Mouse (Mus musculus) embryonic facial prominence, embryonic 13.5 days (tissue): ENCODE results near the gene Tle3. TPM values are rescaled to one million over a fixed set of nuclear protein-coding genes. Genes with fewer than 3 reads are reported as not detected.

Experiments used
- ATAC-seq: fragments of 200-750 bp; cut with Nextera tagmentation; 2 replicates; pipeline ENCODE4 v1.8.0; 2017; ENCODE audit warnings: low read depth; ENCODE audit not compliant: insufficient number of reproducible peaks, insufficient read depth, low FRiP score, low TSS enrichment
- H3K27ac ChIP-seq: fragments of 300-500 bp; sonication (generic); 2 replicates; pipeline ENCODE4 v1.5.1; 2015; ENCODE audit warnings: moderate library complexity, mild to moderate bottlenecking, inconsistent platforms
- H3K27me3 ChIP-seq: fragments of 300-500 bp; sonication (generic); 2 replicates; pipeline ENCODE4 v1.6.1; 2015; ENCODE audit warnings: mild to moderate bottlenecking, inconsistent platforms
- H3K36me3 ChIP-seq: fragments of 300-500 bp; sonication (generic); 2 replicates; pipeline ENCODE4 v1.6.1; 2015; ENCODE audit warnings: mild to moderate bottlenecking, inconsistent platforms
- H3K4me1 ChIP-seq: fragments of 300-500 bp; sonication (generic); 2 replicates; pipeline ENCODE4 v1.6.1; 2015; ENCODE audit warnings: inconsistent platforms
- H3K4me2 ChIP-seq: fragments of 300-500 bp; sonication (generic); 2 replicates; pipeline ENCODE4 v1.6.1; 2015; ENCODE audit warnings: moderate library complexity, mild to moderate bottlenecking, inconsistent platforms
- H3K4me3 ChIP-seq: fragments of 300-500 bp; sonication (generic); 2 replicates; pipeline ENCODE4 v1.5.1; 2015; ENCODE audit warnings: mild to moderate bottlenecking, inconsistent platforms
- H3K9ac ChIP-seq: fragments of 300-500 bp; sonication (generic); 2 replicates; pipeline ENCODE4 v1.6.1; 2015; ENCODE audit warnings: mild to moderate bottlenecking, inconsistent platforms
- H3K9me3 ChIP-seq: fragments of 300-500 bp; sonication (generic); 2 replicates; pipeline ENCODE4 v1.6.1; 2016; ENCODE audit warnings: inconsistent platforms
- WGBS: fragments of 180-500 bp; shearing (Covaris S2); methylation state at CpG from one replicate; pipeline ENCODE4 v1.1.7; 2015; ENCODE audit warnings: mixed read lengths; 5-methylcytosine and 5-hydroxymethylcytosine counted together
- polyA plus RNA-seq: library from polyadenylated mRNA; unstranded; fragments of >200 nt; fragmentation: Nextera tagmentation; extraction: Ambion mirVana; gene quantifications from 2 replicates; pipeline ENCODE4 v1.2.1, GENCODE M21; 2015

Gene Tle3
- polyA plus RNA-seq, 1 experiment from 2014 or later, result 39.5 TPM

GRCm38 (mm10) chr9:61336591-61337587, 35.3 kb upstream of the Tle3 start:
- Histone ChIP-seq H3K4me1 (peaks cover 48% of the 10 kb centered on the region), H3K4me2 (no peak overlapping the region), H3K36me3 (no peaks in the 10 kb centered on the region), H3K9ac (no peak overlapping the region), H3K4me3 (no peak overlapping the region), H3K27me3 (peaks cover 58% of the 10 kb centered on the region), H3K9me3 (no peaks in the 10 kb centered on the region), H3K27ac (no peak overlapping the region)
- WGBS, result 36% methylated on average over 17 of the region's 17 CpGs
- no peak for ATAC-seq

DNA sequence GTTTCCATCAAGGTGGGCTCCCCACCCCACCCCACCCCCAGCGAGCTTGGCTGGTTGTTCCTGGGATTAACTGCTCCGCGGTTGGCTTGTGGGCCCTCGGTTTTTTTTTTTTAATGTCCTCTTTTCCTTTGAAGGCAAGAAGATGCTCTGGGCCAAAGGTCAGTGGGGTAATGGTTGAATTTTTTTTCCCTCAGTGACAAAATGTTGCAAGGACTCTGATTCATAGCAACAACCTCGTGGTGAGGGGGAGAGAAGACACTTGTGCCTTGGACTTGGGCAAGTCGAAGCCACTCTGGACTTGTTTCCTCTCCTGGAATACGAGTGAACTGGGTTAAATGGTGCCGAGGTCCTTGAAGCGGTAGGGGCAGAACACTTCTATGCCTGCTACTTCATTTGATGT, 34.5 kb upstream of the Tle3 start:
- 27% methylated on average over 9 of the region's 9 CpGs for WGBS
- ATAC-seq, result no peak
- peaks cover 58% of the 10 kb centered on the region for H3K27me3 ChIP-seq

DNA sequence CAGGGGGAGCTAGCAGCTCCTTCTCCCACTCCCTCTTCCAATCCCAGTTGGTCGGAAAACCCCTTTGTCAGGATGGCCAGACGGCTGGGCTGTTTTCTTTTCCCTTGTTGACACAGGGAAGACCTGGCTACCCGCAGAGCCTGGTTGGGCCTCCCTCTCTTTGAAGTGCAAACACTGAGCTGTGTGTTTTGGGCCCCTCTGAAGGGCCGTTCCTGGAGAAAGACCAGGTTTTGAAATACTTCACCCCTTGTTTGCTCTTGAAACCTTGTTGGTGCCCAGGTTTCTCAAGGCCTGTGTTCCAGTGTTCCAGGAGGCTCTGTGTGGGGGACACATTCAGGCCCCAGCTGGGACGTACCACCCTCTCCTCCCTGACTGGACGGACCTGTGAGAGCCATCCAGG, 32.9 kb upstream of the Tle3 start:
- Histone ChIP-seq H3K4me2 (no peak overlapping the region), H3K9me3 (no peaks in the 10 kb centered on the region), H3K4me1 (peaks cover 61% of the 10 kb centered on the region), H3K27me3 (peaks cover 46% of the 10 kb centered on the region), H3K36me3 (no peaks in the 10 kb centered on the region), H3K9ac (no peak overlapping the region), H3K4me3 (no peak overlapping the region), H3K27ac (no peak overlapping the region; the same call in 1 of the 2 replicates)
- no peak for ATAC-seq
- 45% methylated on average over 6 of the region's 6 CpGs for WGBS

More for the DNA sequence above, 34.5 kb upstream of the Tle3 start:
- Histone ChIP-seq H3K9me3 (no peaks in the 10 kb centered on the region), H3K4me1 (peaks cover 52% of the 10 kb centered on the region), H3K4me2 (no peak overlapping the region), H3K27ac (no peak overlapping the region), H3K9ac (no peak overlapping the region), H3K4me3 (no peak overlapping the region), H3K36me3 (no peaks in the 10 kb centered on the region)

- Histone ChIP-seq H3K9ac (no peak overlapping the region), H3K4me2 (no peak overlapping the region)
Observed at GRCm38 (mm10) chr9:61340333-61340732, 31.8 kb upstream of the Tle3 start.

GRCm38 (mm10) chr9:61342297-61342696, 29.9 kb upstream of the Tle3 start:
- 24% methylated on average over 6 of the region's 6 CpGs for WGBS
- peak overlapping the region; percentile 22; the same call in 1 of the 2 replicates for H3K27ac ChIP-seq
- H3K9ac ChIP-seq, result no peak overlapping the region
- H3K27me3 ChIP-seq, result peaks cover 44% of the 10 kb centered on the region
- peaks cover 65% of the 10 kb centered on the region for H3K4me1 ChIP-seq
- no peak overlapping the region for H3K4me3 ChIP-seq
- no peaks in the 10 kb centered on the region for H3K9me3 ChIP-seq
- 0 out of 2 replicates have a peak, but pooled peaks have one; percentile 29 for ATAC-seq
- no peaks in the 10 kb centered on the region for H3K36me3 ChIP-seq
- H3K4me2 ChIP-seq, result no peak overlapping the region

More at GRCm38 (mm10) chr9:61340333-61340732, 31.8 kb upstream of the Tle3 start:
- Histone ChIP-seq H3K9me3 (no peaks in the 10 kb centered on the region), H3K36me3 (no peaks in the 10 kb centered on the region), H3K4me1 (peaks cover 66% of the 10 kb centered on the region), H3K27me3 (peaks cover 52% of the 10 kb centered on the region), H3K27ac (no peak overlapping the region), H3K4me3 (no peak overlapping the region)
- no peak for ATAC-seq
- 86% methylated on average over 2 of the region's 2 CpGs for WGBS

DNA sequence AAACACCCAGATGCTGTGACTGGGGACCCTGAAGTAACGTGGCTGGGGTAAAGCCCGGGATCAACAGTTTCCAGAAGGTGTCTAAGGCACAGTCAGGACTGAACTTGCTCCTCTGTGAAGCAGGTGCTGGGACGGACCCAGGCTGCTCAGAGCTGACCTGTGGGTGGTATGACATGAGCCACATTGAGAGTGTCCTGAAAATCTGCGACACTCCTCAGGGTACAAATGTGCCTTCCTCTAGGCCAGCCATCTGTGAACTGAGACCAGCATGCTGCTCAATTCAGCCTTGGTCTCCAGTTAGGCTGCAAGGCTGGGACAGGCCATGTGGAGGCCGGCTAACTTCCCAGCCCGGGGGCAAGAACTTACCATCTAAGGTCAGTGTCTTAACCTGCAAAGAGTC, 27.5 kb upstream of the Tle3 start:
- H3K9me3 ChIP-seq, result no peaks in the 10 kb centered on the region
- H3K4me3 ChIP-seq, result no peak overlapping the region
- 51% methylated on average over 6 of the region's 6 CpGs for WGBS
- no peak overlapping the region for H3K27ac ChIP-seq
- no peaks in the 10 kb centered on the region for H3K36me3 ChIP-seq
- H3K4me1 ChIP-seq, result peaks cover 46% of the 10 kb centered on the region
- H3K4me2 ChIP-seq, result no peak overlapping the region
- H3K9ac ChIP-seq, result no peak overlapping the region
- ATAC-seq, result no peak
- H3K27me3 ChIP-seq, result peaks cover 36% of the 10 kb centered on the region

DNA sequence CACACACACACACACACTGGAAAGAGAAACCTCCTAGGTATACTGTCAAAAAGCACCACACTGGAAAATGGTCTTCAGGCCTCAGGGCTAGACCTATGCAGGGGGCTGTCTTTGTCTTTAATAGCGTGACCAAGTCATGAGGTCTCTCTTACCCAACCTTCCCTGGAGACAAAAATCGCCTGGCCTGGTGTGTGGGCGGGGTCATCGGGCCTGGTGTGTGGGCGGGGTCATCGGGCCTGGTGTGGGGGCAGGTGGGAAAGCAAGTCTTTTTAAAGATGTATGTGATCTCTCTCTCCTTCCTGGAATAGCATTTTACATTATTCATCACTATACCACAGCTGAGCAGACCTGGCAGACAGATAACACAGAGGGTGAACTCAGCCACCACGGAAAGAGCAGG, 25.2 kb upstream of the Tle3 start:
- no peak for ATAC-seq
- Histone ChIP-seq H3K27ac (no peak overlapping the region), H3K9me3 (no peaks in the 10 kb centered on the region), H3K4me3 (no peak overlapping the region), H3K4me2 (no peak overlapping the region), H3K9ac (no peak overlapping the region), H3K4me1 (peaks cover 36% of the 10 kb centered on the region), H3K27me3 (peaks cover 25% of the 10 kb centered on the region), H3K36me3 (no peaks in the 10 kb centered on the region)
- WGBS, result 19% methylated on average over 7 of the region's 7 CpGs

DNA sequence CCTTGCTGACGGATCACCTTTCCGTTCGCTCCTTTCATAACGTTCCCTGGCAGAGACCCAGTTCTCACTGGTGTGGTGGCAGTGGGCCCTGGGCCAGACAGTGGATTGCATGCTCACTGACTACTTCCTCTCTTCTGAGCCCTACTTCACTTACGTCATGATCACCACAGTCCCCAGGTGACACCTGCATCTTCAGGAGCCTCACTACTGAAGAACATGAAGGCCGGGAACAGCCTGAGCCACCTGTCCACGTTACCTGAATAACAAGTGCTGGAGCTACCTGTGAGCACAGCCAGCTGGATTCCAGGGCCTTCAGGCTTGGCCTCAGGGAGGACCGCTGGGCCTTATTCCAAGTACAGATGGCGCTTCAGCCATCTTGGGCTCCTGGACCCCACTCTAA, 24.1 kb upstream of the Tle3 start:
- WGBS, result 79% methylated on average over 9 of the region's 9 CpGs
- Histone ChIP-seq H3K4me3 (no peak overlapping the region), H3K4me2 (no peak overlapping the region), H3K4me1 (peaks cover 26% of the 10 kb centered on the region), H3K9me3 (no peaks in the 10 kb centered on the region), H3K36me3 (no peaks in the 10 kb centered on the region), H3K27ac (no peak overlapping the region), H3K9ac (no peak overlapping the region), H3K27me3 (peaks cover 25% of the 10 kb centered on the region)
- no peak for ATAC-seq

- 63% methylated on average over 6 of the region's 6 CpGs for WGBS
- no peak overlapping the region for H3K27ac ChIP-seq
- H3K27me3 ChIP-seq, result peaks cover 25% of the 10 kb centered on the region
- no peaks in the 10 kb centered on the region for H3K9me3 ChIP-seq
- no peak overlapping the region for H3K4me2 ChIP-seq
- no peak for ATAC-seq
- peaks cover 20% of the 10 kb centered on the region for H3K4me1 ChIP-seq
- H3K9ac ChIP-seq, result no peak overlapping the region
- no peaks in the 10 kb centered on the region for H3K36me3 ChIP-seq
- H3K4me3 ChIP-seq, result no peak overlapping the region
Observed at GRCm38 (mm10) chr9:61348616-61349015, 23.6 kb upstream of the Tle3 start.

- H3K9me3 ChIP-seq, result no peaks in the 10 kb centered on the region
- no peaks in the 10 kb centered on the region for H3K36me3 ChIP-seq
- H3K27me3 ChIP-seq, result peaks cover 22% of the 10 kb centered on the region
- no peak overlapping the region for H3K27ac ChIP-seq
- H3K9ac ChIP-seq, result no peak overlapping the region
- no peak overlapping the region for H3K4me3 ChIP-seq
- H3K4me1 ChIP-seq, result peaks cover 17% of the 10 kb centered on the region
- no peak for ATAC-seq
- WGBS, result 76% methylated on average over 7 of the region's 7 CpGs
- no peak overlapping the region for H3K4me2 ChIP-seq
Observed at GRCm38 (mm10) chr9:61349697-61350096, 22.5 kb upstream of the Tle3 start.

DNA sequence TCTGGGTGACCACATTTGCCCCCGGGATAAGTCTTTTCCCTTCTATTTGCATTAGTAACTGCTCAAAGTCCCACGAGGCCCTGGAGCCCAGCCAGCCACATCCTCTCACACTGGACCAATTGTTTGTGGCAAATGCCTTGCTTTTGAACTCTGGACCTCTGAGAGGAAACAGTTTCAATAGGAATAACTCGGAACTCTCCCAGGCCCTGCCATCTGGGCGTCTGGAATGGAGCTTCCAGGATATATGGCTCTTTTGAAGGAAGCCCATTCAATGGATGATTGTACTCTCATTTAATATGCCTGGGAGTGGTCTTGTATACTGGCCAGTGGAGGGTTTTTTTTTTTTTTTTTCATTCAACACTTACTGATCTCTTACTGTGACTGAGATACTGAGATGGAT, 21.0 kb upstream of the Tle3 start:
- Histone ChIP-seq H3K27ac (no peak overlapping the region), H3K4me3 (no peak overlapping the region), H3K4me1 (peaks cover 12% of the 10 kb centered on the region), H3K9ac (no peak overlapping the region), H3K9me3 (no peaks in the 10 kb centered on the region), H3K27me3 (peaks cover 12% of the 10 kb centered on the region), H3K4me2 (no peak overlapping the region), H3K36me3 (no peaks in the 10 kb centered on the region)
- WGBS, result 22% methylated on average over 4 of the region's 4 CpGs
- ATAC-seq, result no peak

DNA sequence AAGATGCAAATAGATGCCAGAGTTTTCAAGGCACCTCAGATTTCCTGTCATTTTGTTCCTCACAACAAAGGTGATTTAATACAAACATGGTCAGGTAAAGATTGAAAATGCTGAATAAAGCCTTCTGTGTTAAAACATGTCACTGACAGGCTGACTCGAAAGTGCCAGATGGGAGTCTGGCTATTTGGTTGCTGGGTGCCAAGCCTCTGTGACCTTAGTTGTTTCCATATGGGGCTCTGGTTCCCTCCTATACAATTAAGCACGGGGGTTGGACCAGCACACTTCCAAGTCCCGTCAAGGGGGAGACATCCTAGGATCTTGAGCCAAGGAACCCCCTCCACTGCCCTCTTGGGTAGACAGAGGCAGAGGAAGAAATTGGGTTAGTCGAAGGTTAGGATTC, 13.2 kb upstream of the Tle3 start:
- Histone ChIP-seq H3K4me3 (no peak overlapping the region), H3K27ac (no peak overlapping the region), H3K9ac (no peak overlapping the region), H3K36me3 (no peaks in the 10 kb centered on the region), H3K4me1 (peaks cover 39% of the 10 kb centered on the region), H3K4me2 (no peak overlapping the region), H3K27me3 (peaks cover 12% of the 10 kb centered on the region; the same call in 1 of the 2 replicates), H3K9me3 (no peaks in the 10 kb centered on the region)
- ATAC-seq, result no peak
- 22% methylated on average over 4 of the region's 4 CpGs for WGBS
